In the genomic region with DNA sequence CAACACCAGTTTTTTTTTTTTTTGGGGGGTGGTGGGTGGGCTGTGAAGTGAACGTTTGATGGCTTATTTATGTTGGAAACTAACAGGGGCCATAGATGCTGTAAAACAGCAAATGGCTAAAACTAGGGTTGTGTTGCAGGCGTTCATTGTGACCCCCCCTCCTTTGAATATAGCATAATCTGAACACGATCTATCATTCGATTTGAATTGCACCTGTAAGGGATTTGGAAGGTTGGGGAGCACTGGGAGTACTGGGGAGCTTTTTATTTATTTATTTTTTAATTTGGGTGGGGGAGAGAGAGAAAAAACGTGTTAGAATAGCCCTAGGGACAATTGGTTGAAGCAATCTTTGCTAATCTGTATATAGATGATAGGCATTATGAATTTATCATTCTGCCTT, we compare ENCODE assay signal across 11 mouse cellular contexts. TPM values are rescaled to one million over a fixed set of nuclear protein-coding genes. Genes with fewer than 3 reads are reported as not detected.
DNase-seq lines count a peak whose midpoint lies in the region; ATAC-seq and TF ChIP-seq lines count a peak whose summit lies in the region.
"Had no signal": no experiment of that assay in that cellular context is flagged by ENCODE, and none has a peak within 500 bp of the region (broad histone marks: within the 10 kb centered on the region; RNA-seq: fewer than 3 reads in every experiment).

No protein-coding gene starts in this region.

- WGBS in kidney, embryonic 15.5 days = 27% methylated on average over 5 of the region's 5 CpGs
- WGBS in kidney, adult 2 months = 29% methylated on average over 5 of the region's 5 CpGs
- WGBS in embryonic facial prominence, embryonic 14.5 days = 39% methylated on average over 5 of the region's 5 CpGs
- 28% methylated on average over 5 of the region's 5 CpGs for WGBS in hindbrain, embryonic 13.5 days
- 13% methylated on average over 5 of the region's 5 CpGs for WGBS in midbrain, embryonic 16.5 days

- H3K4me2 ChIP-seq in kidney, embryonic 15.5 days = peak overlapping the region; percentile 96
- peak overlapping the region; percentile 93; the same call in 1 of the 2 replicates for H3K4me2 ChIP-seq in embryonic facial prominence, embryonic 14.5 days (ENCODE audit: low read depth, low read length)
- H3K4me2 ChIP-seq in hindbrain, embryonic 13.5 days = peak overlapping the region; percentile 65
- peak overlapping the region; percentile 70 for H3K4me2 ChIP-seq in midbrain, embryonic 16.5 days (ENCODE audit: low read length)

- no peak for DNase-seq in kidney, adult 2 months
- DNase-seq in embryonic facial prominence, embryonic 14.5 days (ENCODE audit: low spot score) = no peak
- DNase-seq in heart, postnatal 4 days = no peak
- DNase-seq in spleen, postnatal 10 days (ENCODE audit: low spot score in 2 of 2) = no peak
- DNase-seq in left cerebral cortex, adult 11 months (ENCODE audit: low spot score) = no peak
- DNase-seq: thymus, adult 18-20 months had no signal

- no peaks in the 10 kb centered on the region for H3K27me3 ChIP-seq in kidney, embryonic 15.5 days
- no peaks in the 10 kb centered on the region for H3K27me3 ChIP-seq in kidney, adult 2 months (replicated peaks; ENCODE audit: control insufficient read depth, insufficient read depth, low read length)
- H3K27me3 ChIP-seq in embryonic facial prominence, embryonic 14.5 days (replicated peaks; ENCODE audit: control insufficient read depth, insufficient read depth, low read length) = no peaks in the 10 kb centered on the region
- H3K27me3 ChIP-seq in hindbrain, embryonic 13.5 days = no peaks in the 10 kb centered on the region
- H3K27me3 ChIP-seq in midbrain, embryonic 16.5 days (ENCODE audit: control insufficient read depth, insufficient read depth, low read depth, low read length) = no peaks in the 10 kb centered on the region

- H3K4me1 ChIP-seq in kidney, embryonic 15.5 days = peaks cover 4% of the 10 kb centered on the region; the same call in 1 of the 2 replicates
- H3K4me1 ChIP-seq in kidney, adult 2 months (ENCODE audit: control insufficient read depth, insufficient read depth, low read length) = no peaks in the 10 kb centered on the region; the same call in 1 of the 2 replicates
- H3K4me1 ChIP-seq in embryonic facial prominence, embryonic 14.5 days (ENCODE audit: control insufficient read depth, insufficient read depth, low read length) = no peaks in the 10 kb centered on the region; the same call in 1 of the 2 replicates
- peaks cover 22% of the 10 kb centered on the region for H3K4me1 ChIP-seq in hindbrain, embryonic 13.5 days (replicated peaks)
- peaks cover 4% of the 10 kb centered on the region; the same call in 1 of the 2 replicates for H3K4me1 ChIP-seq in midbrain, embryonic 16.5 days (ENCODE audit: control insufficient read depth, insufficient read depth, low read length)
- H3K4me1 ChIP-seq: liver, embryonic 15.5 days had no signal

- TF ChIP-seq POLR2A in kidney, adult 2 months (IDR thresholded peaks at IDR 0.05; ENCODE audit: low read depth, low read length) = no peak

- H3K4me3 ChIP-seq in kidney, embryonic 15.5 days (replicated peaks) = peak overlapping the region; percentile 63; the same call in 1 of the 2 replicates
- no peak overlapping the region for H3K4me3 ChIP-seq in kidney, adult 2 months (ENCODE audit: insufficient read depth, low read depth, low read length)
- H3K4me3 ChIP-seq in embryonic facial prominence, embryonic 14.5 days (ENCODE audit: low read depth, low read length) = peak overlapping the region; percentile 62
- peak overlapping the region; percentile 65 for H3K4me3 ChIP-seq in hindbrain, embryonic 13.5 days
- peak overlapping the region; percentile 63 for H3K4me3 ChIP-seq in midbrain, embryonic 16.5 days (ENCODE audit: low read depth, low read length)

- no peak for TF ChIP-seq CTCF in kidney, adult 2 months (conservative IDR thresholded peaks at IDR 0.05; ENCODE audit: insufficient read depth, insufficient read length, low read depth, low read length)

- no peak for ATAC-seq in kidney, embryonic 15.5 days (replicated peaks; ENCODE audit: low FRiP score)
- no peak for ATAC-seq in embryonic facial prominence, embryonic 14.5 days (ENCODE audit: low read depth)
- no peak for ATAC-seq in hindbrain, embryonic 13.5 days (ENCODE audit: low FRiP score)
- no peak for ATAC-seq in midbrain, embryonic 16.5 days

- H3K27ac ChIP-seq in kidney, embryonic 15.5 days = no peak overlapping the region
- H3K27ac ChIP-seq in kidney, adult 2 months (ENCODE audit: insufficient read depth, low read depth, low read length) = no peak overlapping the region
- H3K27ac ChIP-seq in embryonic facial prominence, embryonic 14.5 days (replicated peaks; ENCODE audit: low read depth, low read length) = no peak overlapping the region
- peak overlapping the region; percentile 89 for H3K27ac ChIP-seq in hindbrain, embryonic 13.5 days
- peak overlapping the region; percentile 86 for H3K27ac ChIP-seq in midbrain, embryonic 16.5 days (ENCODE audit: low read length)
- H3K27ac ChIP-seq: liver, embryonic 15.5 days had no signal

- no peaks in the 10 kb centered on the region for H3K36me3 ChIP-seq in kidney, embryonic 15.5 days
- no peaks in the 10 kb centered on the region for H3K36me3 ChIP-seq in kidney, adult 2 months (ENCODE audit: control insufficient read depth, insufficient read depth, low read length)
- H3K36me3 ChIP-seq in embryonic facial prominence, embryonic 14.5 days (ENCODE audit: control insufficient read depth, insufficient read depth, low read length) = no peaks in the 10 kb centered on the region
- H3K36me3 ChIP-seq in hindbrain, embryonic 13.5 days = no peaks in the 10 kb centered on the region
- H3K36me3 ChIP-seq in midbrain, embryonic 16.5 days (ENCODE audit: control insufficient read depth, insufficient read depth, low read length) = no peaks in the 10 kb centered on the region
- H3K36me3 ChIP-seq: liver, embryonic 15.5 days had no signal

- H3K9ac ChIP-seq in kidney, embryonic 15.5 days = no peak overlapping the region
- H3K9ac ChIP-seq in embryonic facial prominence, embryonic 14.5 days (ENCODE audit: low read depth, low read length) = no peak overlapping the region
- peak overlapping the region; percentile 77 for H3K9ac ChIP-seq in hindbrain, embryonic 13.5 days
- peak overlapping the region; percentile 76 for H3K9ac ChIP-seq in midbrain, embryonic 16.5 days (ENCODE audit: low read depth, low read length)
- H3K9ac ChIP-seq: liver, embryonic 15.5 days had no signal

- no peaks in the 10 kb centered on the region for H3K9me3 ChIP-seq in kidney, embryonic 15.5 days (replicated peaks)
- H3K9me3 ChIP-seq in embryonic facial prominence, embryonic 14.5 days (ENCODE audit: control insufficient read depth, low read length) = no peaks in the 10 kb centered on the region
- H3K9me3 ChIP-seq in hindbrain, embryonic 13.5 days = no peaks in the 10 kb centered on the region
- no peaks in the 10 kb centered on the region for H3K9me3 ChIP-seq in midbrain, embryonic 16.5 days (replicated peaks; ENCODE audit: control insufficient read depth, low read length, poor library complexity, severe bottlenecking)
- H3K9me3 ChIP-seq: liver, embryonic 15.5 days had no signal

RNA-seq across cellular contexts. Expression of a gene that starts 1.0 kb away (rescaled TPM):
- polyA plus RNA-seq in kidney, embryonic 15.5 days (2015; fragmentation: Nextera tagmentation; extraction: Ambion mirVana) = 1.1 and 1.3 TPM in 2 replicates
- polyA plus RNA-seq in kidney, adult 2 months (2012; rRNA removed) = 0.16 and 0.31 TPM in 2 replicates
- 4.1 and 5.0 TPM in 2 replicates for polyA plus RNA-seq in embryonic facial prominence, embryonic 14.5 days (2014; fragmentation: Nextera tagmentation; extraction: Ambion mirVana)
- polyA plus RNA-seq in hindbrain, embryonic 13.5 days (2015; fragmentation: Nextera tagmentation; extraction: Ambion mirVana) = 16.8 and 17.3 TPM in 2 replicates
- 24.8 and 26.9 TPM in 2 replicates for polyA plus RNA-seq in midbrain, embryonic 16.5 days (2015; fragmentation: Nextera tagmentation; extraction: Ambion mirVana)
- under 1 TPM; 0.14 to 0.17 TPM for total RNA-seq in heart, postnatal 4 days (2021)
- polyA plus RNA-seq: Patski had no signal

Comparison
In these comparisons a context has a peak if more than half of its experiments do, and no peak if none do; other contexts are left out.
1. H3K27ac ChIP-seq: peak in hindbrain, embryonic 13.5 days (single experiment) and midbrain, embryonic 16.5 days (single experiment); none in kidney, embryonic 15.5 days (single experiment), kidney, adult 2 months (single experiment) and embryonic facial prominence, embryonic 14.5 days (single experiment).
2. H3K9ac ChIP-seq: peak in hindbrain, embryonic 13.5 days (single experiment) and midbrain, embryonic 16.5 days (single experiment); none in kidney, embryonic 15.5 days (single experiment) and embryonic facial prominence, embryonic 14.5 days (single experiment).
3. Peak in every context shown above with its lines, with median percentiles within 50 percentile points of each other: H3K4me2 ChIP-seq.